ENCODE assay signal across 8 mouse cellular contexts in genomic region chr16:36828820-36829219, GRCm38 (mm10). TPM values are rescaled to one million over a fixed set of nuclear protein-coding genes. Genes with fewer than 3 reads are reported as not detected.
DNase-seq lines count a peak whose midpoint lies in the region; ATAC-seq and TF ChIP-seq lines count a peak whose summit lies in the region.

No protein-coding gene starts in this region.

- H3K27ac ChIP-seq in gastrocnemius, adult 2 months, result peak overlapping the region; percentile 78
- no peak overlapping the region for H3K27ac ChIP-seq in embryonic facial prominence, embryonic 13.5 days
- H3K27ac ChIP-seq in limb, embryonic 11.5 days (replicated peaks; ENCODE audit: low read depth, low read length), result no peak overlapping the region
- no peak overlapping the region for H3K27ac ChIP-seq in stomach, embryonic 15.5 days

- H3K27me3 ChIP-seq in embryonic facial prominence, embryonic 13.5 days, result no peaks in the 10 kb centered on the region
- H3K27me3 ChIP-seq in limb, embryonic 11.5 days (ENCODE audit: control insufficient read depth, insufficient read depth, low read length), result no peaks in the 10 kb centered on the region
- 0 out of 2 replicates have a peak, but pooled peaks cover 3% of the 10 kb centered on the region for H3K27me3 ChIP-seq in stomach, embryonic 15.5 days (replicated peaks)

- no peaks in the 10 kb centered on the region for H3K9me3 ChIP-seq in embryonic facial prominence, embryonic 13.5 days
- no peaks in the 10 kb centered on the region for H3K9me3 ChIP-seq in limb, embryonic 11.5 days (ENCODE audit: control insufficient read depth, low read length)
- no peaks in the 10 kb centered on the region for H3K9me3 ChIP-seq in stomach, embryonic 15.5 days

- H3K4me3 ChIP-seq in gastrocnemius, adult 2 months, result peak overlapping the region; percentile 79
- peak overlapping the region; percentile 91 for H3K4me3 ChIP-seq in embryonic facial prominence, embryonic 13.5 days
- H3K4me3 ChIP-seq in limb, embryonic 11.5 days (ENCODE audit: low read depth, low read length), result peak overlapping the region; percentile 89
- peak overlapping the region; percentile 76 for H3K4me3 ChIP-seq in stomach, embryonic 15.5 days (replicated peaks)

- 5% methylated on average over 11 of the region's 11 CpGs for WGBS in embryonic facial prominence, embryonic 13.5 days
- 6% methylated on average over 11 of the region's 11 CpGs for WGBS in limb, embryonic 11.5 days
- 4% methylated on average over 11 of the region's 11 CpGs for whole genome bisulfite sequencing in stomach, embryonic 15.5 days

- ATAC-seq in embryonic facial prominence, embryonic 13.5 days (ENCODE audit: insufficient number of reproducible peaks, insufficient read depth, low FRiP score, low TSS enrichment, low read depth), result 0 out of 2 replicates have a peak, but pooled peaks have one; percentile 18
- peak; percentile 44 for ATAC-seq in limb, embryonic 11.5 days (ENCODE audit: insufficient number of reproducible peaks, low FRiP score, low TSS enrichment, low read depth)
- ATAC-seq in stomach, embryonic 15.5 days (ENCODE audit: insufficient read depth, low FRiP score, low read depth), result no peak

- intact Hi-C loops in gastrocnemius, adult 2 months (cut with DNase I), result loop anchor here (5.0 kb wide), 1 partner anchor 183 kb away; the partner anchor contains the start of gene Polq
- intact Hi-C loops in left cerebral cortex, postnatal 25 days (cut with DNase I), result loop anchor here (5.0 to 10.0 kb wide), 2 partner anchors 183 to 754 kb away; partner anchors contain the start of genes Ccdc58, Fam162a and Polq

- H3K9ac ChIP-seq in embryonic facial prominence, embryonic 13.5 days, result peak overlapping the region; percentile 92
- H3K9ac ChIP-seq in limb, embryonic 11.5 days (ENCODE audit: low read length), result peak overlapping the region; percentile 88
- H3K9ac ChIP-seq in stomach, embryonic 15.5 days, result peak overlapping the region; percentile 89

- H3K4me2 ChIP-seq in embryonic facial prominence, embryonic 13.5 days, result peak overlapping the region; percentile 77
- H3K4me2 ChIP-seq in limb, embryonic 11.5 days (ENCODE audit: low read depth, severe bottlenecking), result peak overlapping the region; percentile 47
- peak overlapping the region; percentile 93 for H3K4me2 ChIP-seq in stomach, embryonic 15.5 days

- peaks cover 8% of the 10 kb centered on the region for H3K4me1 ChIP-seq in embryonic facial prominence, embryonic 13.5 days
- H3K4me1 ChIP-seq in limb, embryonic 11.5 days (ENCODE audit: control insufficient read depth, insufficient read depth, low read length), result no peaks in the 10 kb centered on the region
- H3K4me1 ChIP-seq in stomach, embryonic 15.5 days, result peaks cover 4% of the 10 kb centered on the region; the same call in 1 of the 2 replicates

- no peak for DNase-seq in gastrocnemius, adult 2 months
- no peak for DNase-seq in gastrocnemius, postnatal 4 days (ENCODE audit: low spot score in 2 of 2)
- peak; percentile 4 for DNase-seq in CD4-positive helper T cell, adult 2 months (ENCODE audit: low read depth, low spot score)
- DNase-seq in limb, embryonic 11.5 days (ENCODE audit: low spot score), result no peak
- DNase-seq in left cerebral cortex, postnatal 25 days (ENCODE audit: low spot score in 2 of 2), result no peak
- DNase-seq in ovary, postnatal 14 days (ENCODE audit: low spot score), result no peak

- no peaks in the 10 kb centered on the region; the same call in 1 of the 2 replicates for H3K36me3 ChIP-seq in embryonic facial prominence, embryonic 13.5 days
- no peaks in the 10 kb centered on the region for H3K36me3 ChIP-seq in limb, embryonic 11.5 days (ENCODE audit: control insufficient read depth, insufficient read depth, low read length)
- H3K36me3 ChIP-seq in stomach, embryonic 15.5 days, result no peaks in the 10 kb centered on the region

- no peak for TF ChIP-seq CTCF in gastrocnemius, adult 2 months (IDR thresholded peaks at IDR 0.05)

RNA-seq across cellular contexts. Expression of gene Iqcb1, which starts 0.6 kb away (rescaled TPM):
- 1 to 10 TPM; 5.8 to 5.9 TPM for total RNA-seq in gastrocnemius, adult 2 months (2021)
- total RNA-seq in gastrocnemius, postnatal 4 days (2021), result 10 to 100 TPM; 16.9 to 18.7 TPM
- 53.1 and 53.7 TPM in 2 replicates for polyA plus RNA-seq in embryonic facial prominence, embryonic 13.5 days (2015; fragmentation: Nextera tagmentation; extraction: Ambion mirVana)
- 81.3 and 85.8 TPM in 2 replicates for polyA plus RNA-seq in limb, embryonic 11.5 days (2014; fragmentation: Nextera tagmentation; extraction: Ambion mirVana)
- 28.3 and 29.5 TPM in 2 replicates for polyA plus RNA-seq in stomach, embryonic 15.5 days (2015; fragmentation: Nextera tagmentation; extraction: Ambion mirVana)
- 10 to 100 TPM; 40.7 to 42.2 TPM for total RNA-seq in left cerebral cortex, postnatal 25 days (2021)

RNA-seq across cellular contexts. Expression of gene Slc15a2, which starts 44.1 kb away (rescaled TPM):
- 1 to 10 TPM; 2.3 to 3.8 TPM for total RNA-seq in gastrocnemius, adult 2 months (2021)
- total RNA-seq in gastrocnemius, postnatal 4 days (2021), result 1 to 10 TPM; 1.2 to 2.0 TPM
- polyA plus RNA-seq in embryonic facial prominence, embryonic 13.5 days (2015; fragmentation: Nextera tagmentation; extraction: Ambion mirVana), result 5.2 and 9.6 TPM in 2 replicates
- 2.1 and 3.6 TPM in 2 replicates for polyA plus RNA-seq in limb, embryonic 11.5 days (2014; fragmentation: Nextera tagmentation; extraction: Ambion mirVana)
- 3.4 and 3.6 TPM in 2 replicates for polyA plus RNA-seq in stomach, embryonic 15.5 days (2015; fragmentation: Nextera tagmentation; extraction: Ambion mirVana)
- 10 to 100 TPM; 30.1 to 32.1 TPM for total RNA-seq in left cerebral cortex, postnatal 25 days (2021)

RNA-seq across cellular contexts. Expression of gene Eaf2, which starts 46.0 kb away (rescaled TPM):
- under 1 TPM in 1 of 2 experiments, not detected in 1; 0.25 TPM for total RNA-seq in gastrocnemius, adult 2 months (2021)
- total RNA-seq in gastrocnemius, postnatal 4 days (2021), result under 1 TPM; 0.39 to 0.93 TPM
- polyA plus RNA-seq in embryonic facial prominence, embryonic 13.5 days (2015; fragmentation: Nextera tagmentation; extraction: Ambion mirVana), result 2.3 and 2.8 TPM in 2 replicates
- 1.8 and 2.4 TPM in 2 replicates for polyA plus RNA-seq in limb, embryonic 11.5 days (2014; fragmentation: Nextera tagmentation; extraction: Ambion mirVana)
- polyA plus RNA-seq in stomach, embryonic 15.5 days (2015; fragmentation: Nextera tagmentation; extraction: Ambion mirVana), result 2.7 and 3.7 TPM in 2 replicates
- 1 to 10 TPM in 1 of 2 experiments, under 1 TPM in 1; 0.82 to 1.4 TPM for total RNA-seq in left cerebral cortex, postnatal 25 days (2021)

RNA-seq across cellular contexts. Expression of gene Golgb1, which starts 46.1 kb away (rescaled TPM):
- total RNA-seq in gastrocnemius, adult 2 months (2021), result 10 to 100 TPM; 17.7 to 28.9 TPM
- 10 to 100 TPM; 40.0 to 42.9 TPM for total RNA-seq in gastrocnemius, postnatal 4 days (2021)
- polyA plus RNA-seq in embryonic facial prominence, embryonic 13.5 days (2015; fragmentation: Nextera tagmentation; extraction: Ambion mirVana), result 119 and 126 TPM in 2 replicates
- 77.3 and 86.6 TPM in 2 replicates for polyA plus RNA-seq in limb, embryonic 11.5 days (2014; fragmentation: Nextera tagmentation; extraction: Ambion mirVana)
- polyA plus RNA-seq in stomach, embryonic 15.5 days (2015; fragmentation: Nextera tagmentation; extraction: Ambion mirVana), result 97.3 and 103 TPM in 2 replicates
- total RNA-seq in left cerebral cortex, postnatal 25 days (2021), result 10 to 100 TPM; 67.6 to 75.4 TPM

Comparison
In these comparisons a context has a peak if more than half of its experiments do, and no peak if none do; other contexts are left out.
1. RNA of gene Slc15a2, which starts 44.1 kb away (total RNA-seq): 30.1 to 32.1 TPM in left cerebral cortex, postnatal 25 days; 2.3 to 3.8 TPM in gastrocnemius, adult 2 months and 1.2 to 2.0 TPM in gastrocnemius, postnatal 4 days; every median in the first group is over 4 times any median in the second.
2. Peak in every context shown above with its lines, with median percentiles within 50 percentile points of each other: H3K4me3 ChIP-seq, H3K4me2 ChIP-seq and H3K9ac ChIP-seq.